Mouse (Mus musculus) stomach, postnatal 0 days (tissue): ENCODE measurements around the gene C530008M17Rik. TPM values are rescaled to one million over a fixed set of nuclear protein-coding genes. Genes with fewer than 3 reads are reported as not detected.

ENCODE experiments used
- ATAC-seq: fragments of 200-750 bp; cut with Nextera tagmentation; 2 replicates; pipeline ENCODE4 v1.8.0; 2017; ENCODE audit not compliant: low FRiP score, low TSS enrichment
- DNase-seq: peaks from one replicate; pipeline ENCODE4 v3.0.0-alpha.2; 2016; ENCODE audit warnings: low spot score
- H3K27ac ChIP-seq: fragments of 300-500 bp; sonication (generic); replicated peaks from 2 replicates; pipeline ENCODE4 v1.5.1; 2014; ENCODE audit warnings: mild to moderate bottlenecking, control low read depth
- H3K27me3 ChIP-seq: fragments of 300-500 bp; sonication (generic); 2 replicates; pipeline ENCODE4 v1.6.1; 2014; ENCODE audit warnings: low read length; ENCODE audit not compliant: control insufficient read depth, insufficient read depth
- H3K36me3 ChIP-seq: fragments of 300-500 bp; sonication (generic); 2 replicates; pipeline ENCODE4 v1.6.1; 2014; ENCODE audit warnings: low read length, mixed read lengths; ENCODE audit not compliant: control insufficient read depth, insufficient read depth
- H3K4me1 ChIP-seq: fragments of 300-500 bp; sonication (generic); replicated peaks from 2 replicates; pipeline ENCODE4 v1.6.1; 2014; ENCODE audit warnings: antibody characterized with exemption; ENCODE audit not compliant: control insufficient read depth, insufficient read depth
- H3K4me2 ChIP-seq: fragments of 300-500 bp; sonication (generic); replicated peaks from 2 replicates; pipeline ENCODE4 v1.6.1; 2014; ENCODE audit warnings: low read depth, mild to moderate bottlenecking, control low read depth, moderate library complexity
- H3K4me3 ChIP-seq: fragments of 300-500 bp; sonication (generic); 2 replicates; pipeline ENCODE4 v1.5.1; 2014; ENCODE audit warnings: low read depth, low read length, control low read depth
- H3K9ac ChIP-seq: fragments of 300-500 bp; sonication (generic); 2 replicates; pipeline ENCODE4 v1.6.1; 2014; ENCODE audit warnings: mild to moderate bottlenecking, low read length, control low read depth, mixed read lengths
- H3K9me3 ChIP-seq: fragments of 300-500 bp; sonication (generic); 2 replicates; pipeline ENCODE4 v1.6.1; 2016; ENCODE audit warnings: low read length; ENCODE audit not compliant: control insufficient read depth
- CTCF ChIP-seq: IDR thresholded peaks from 2 replicates; pipeline ENCODE4 v1.5.1; 2016; ENCODE audit warnings: antibody characterized with exemption, low read depth, mild to moderate bottlenecking, moderate library complexity
- EP300 ChIP-seq: optimal IDR thresholded peaks from 2 replicates; pipeline ENCODE3; 2016; ENCODE audit warnings: antibody characterized with exemption
- WGBS: fragments of 180-500 bp; shearing (Covaris S2); extraction: QIAGEN DNeasy Blood & Tissue Kit; methylation state at CpG from one replicate; pipeline ENCODE4 v1.1.7; 2014; 5-methylcytosine and 5-hydroxymethylcytosine counted together
- polyA plus RNA-seq: library from polyadenylated mRNA; unstranded; fragments of >200 nt; fragmentation: Nextera tagmentation; extraction: Ambion mirVana; gene quantifications from 2 replicates; pipeline ENCODE4 v1.2.1, GENCODE M21; 2015

C530008M17Rik gene
- polyA plus RNA-seq, 1 experiment from 2014 or later: 3.6 TPM

GRCm38 (mm10) chr5:76680959-76681358 is 24.6 kb downstream of the C530008M17Rik start:
- Histone ChIP-seq H3K4me3 (no peak overlapping the region), H3K9ac (no peak overlapping the region), H3K9me3 (no peaks in the 10 kb centered on the region), H3K27ac (no peak overlapping the region), H3K36me3 (no peaks in the 10 kb centered on the region), H3K27me3 (no peaks in the 10 kb centered on the region), H3K4me2 (no peak overlapping the region), H3K4me1 (no peaks in the 10 kb centered on the region)
- no peak for TF ChIP-seq CTCF
- no peak for TF ChIP-seq EP300
- WGBS: 74% methylated on average over 3 of the region's 3 CpGs
- ATAC-seq: no peak
- DNase-seq: no peak

DNA sequence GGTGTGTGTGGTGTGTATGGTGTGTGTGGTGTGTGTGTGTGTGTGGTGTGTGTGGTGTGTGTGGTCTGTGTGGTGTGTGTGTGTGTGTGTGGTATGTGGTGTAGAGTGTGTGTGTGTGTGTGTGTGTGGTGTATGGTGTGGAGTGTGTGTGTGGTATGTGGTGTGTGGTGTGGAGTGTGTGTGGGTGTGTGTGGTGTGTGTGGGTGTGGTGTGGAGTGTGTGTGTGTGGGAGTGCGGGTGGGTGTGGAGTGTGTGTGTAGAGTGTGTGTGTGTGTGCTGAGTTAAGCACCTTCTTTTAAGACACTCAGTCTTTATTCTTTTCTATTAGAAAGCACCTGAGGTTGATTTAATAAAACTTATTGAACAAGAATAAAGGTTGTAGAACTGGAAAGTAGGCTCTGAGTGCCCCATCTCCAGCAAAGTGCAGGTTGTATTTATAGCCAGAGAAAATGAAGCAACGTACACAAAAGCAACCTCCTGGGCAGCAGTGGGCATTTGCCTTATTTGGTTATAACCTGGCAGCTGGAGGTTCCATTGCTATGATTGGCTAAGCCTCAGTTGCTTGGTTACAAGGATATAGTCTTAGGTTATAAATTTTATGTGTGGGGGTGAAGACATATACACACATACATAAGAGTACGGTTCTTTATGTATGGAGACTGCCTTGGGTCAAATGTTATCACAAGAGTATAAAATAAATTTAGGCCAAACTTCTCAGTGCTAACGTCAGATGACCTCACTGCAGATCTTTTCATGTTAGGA is 25.8 kb downstream of the C530008M17Rik start:
- H3K27me3 ChIP-seq: no peaks in the 10 kb centered on the region
- no peaks in the 10 kb centered on the region for H3K9me3 ChIP-seq
- H3K4me2 ChIP-seq: no peak overlapping the region
- no peak for TF ChIP-seq CTCF
- TF ChIP-seq EP300: no peak
- H3K4me3 ChIP-seq: no peak overlapping the region
- 40% methylated on average over 4 of the region's 4 CpGs for WGBS
- no peak for DNase-seq
- no peak overlapping the region for H3K27ac ChIP-seq
- ATAC-seq: no peak
- H3K36me3 ChIP-seq: no peaks in the 10 kb centered on the region
- no peak overlapping the region for H3K9ac ChIP-seq
- no peaks in the 10 kb centered on the region for H3K4me1 ChIP-seq

- no peaks in the 10 kb centered on the region for H3K4me1 ChIP-seq
- ATAC-seq (no peak), DNase-seq (no peak)
- no peaks in the 10 kb centered on the region for H3K9me3 ChIP-seq
- no peaks in the 10 kb centered on the region for H3K36me3 ChIP-seq
- H3K4me2 ChIP-seq: no peak overlapping the region
- no peak overlapping the region for H3K9ac ChIP-seq
- no peak overlapping the region for H3K4me3 ChIP-seq
- WGBS: 36% methylated on average over 5 of the region's 5 CpGs
- no peaks in the 10 kb centered on the region for H3K27me3 ChIP-seq
- TF ChIP-seq CTCF (no peak), EP300 (no peak)
- H3K27ac ChIP-seq: no peak overlapping the region
Measured at GRCm38 (mm10) chr5:76683455-76683854, 27.1 kb downstream of the C530008M17Rik start.

DNA sequence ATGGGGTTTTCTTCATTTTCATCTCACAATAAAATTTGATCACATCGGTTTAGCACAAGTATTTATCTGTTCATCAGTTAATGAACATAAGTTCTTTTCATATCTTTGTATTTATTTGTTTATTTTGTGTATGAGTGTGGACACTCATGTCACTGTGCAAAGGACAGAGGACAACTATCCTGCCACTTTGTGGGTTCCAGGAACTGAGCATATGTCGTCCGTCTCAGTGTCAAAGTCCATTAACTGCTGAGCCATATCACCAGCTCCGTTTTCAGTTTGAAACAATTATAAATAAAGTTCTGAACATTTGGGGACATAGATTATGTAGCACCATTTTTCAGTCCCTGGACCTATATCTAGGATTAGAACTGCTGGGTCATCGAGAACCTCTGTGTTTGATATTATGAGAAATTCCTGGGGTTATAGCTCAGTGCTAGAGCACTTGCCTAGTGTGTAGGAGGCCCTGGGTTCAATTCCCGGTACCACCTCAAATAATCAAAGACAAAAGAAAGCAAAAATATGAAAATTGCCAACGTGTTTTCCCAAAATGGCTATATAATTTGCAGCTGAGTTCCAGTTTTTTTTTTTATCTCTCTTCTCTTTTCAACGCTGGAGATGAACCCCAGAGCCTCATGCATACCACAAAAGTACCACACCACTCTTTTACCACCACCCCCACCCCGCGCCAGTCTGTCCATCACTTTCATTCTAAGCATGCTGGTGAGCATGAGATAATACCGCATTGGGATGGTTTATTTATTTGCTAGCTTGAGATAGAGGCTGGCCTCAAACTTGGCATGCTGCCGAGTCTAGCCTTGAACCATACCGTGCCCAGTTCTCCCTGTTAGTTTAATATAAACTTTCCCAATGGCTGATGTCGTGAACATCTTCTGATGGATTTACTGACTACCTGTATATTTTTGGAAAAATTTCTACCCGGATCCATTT is 28.6 kb downstream of the C530008M17Rik start:
- no peaks in the 10 kb centered on the region for H3K36me3 ChIP-seq
- 75% methylated on average over 15 of the region's 15 CpGs for WGBS
- DNase-seq: no peak

DNA sequence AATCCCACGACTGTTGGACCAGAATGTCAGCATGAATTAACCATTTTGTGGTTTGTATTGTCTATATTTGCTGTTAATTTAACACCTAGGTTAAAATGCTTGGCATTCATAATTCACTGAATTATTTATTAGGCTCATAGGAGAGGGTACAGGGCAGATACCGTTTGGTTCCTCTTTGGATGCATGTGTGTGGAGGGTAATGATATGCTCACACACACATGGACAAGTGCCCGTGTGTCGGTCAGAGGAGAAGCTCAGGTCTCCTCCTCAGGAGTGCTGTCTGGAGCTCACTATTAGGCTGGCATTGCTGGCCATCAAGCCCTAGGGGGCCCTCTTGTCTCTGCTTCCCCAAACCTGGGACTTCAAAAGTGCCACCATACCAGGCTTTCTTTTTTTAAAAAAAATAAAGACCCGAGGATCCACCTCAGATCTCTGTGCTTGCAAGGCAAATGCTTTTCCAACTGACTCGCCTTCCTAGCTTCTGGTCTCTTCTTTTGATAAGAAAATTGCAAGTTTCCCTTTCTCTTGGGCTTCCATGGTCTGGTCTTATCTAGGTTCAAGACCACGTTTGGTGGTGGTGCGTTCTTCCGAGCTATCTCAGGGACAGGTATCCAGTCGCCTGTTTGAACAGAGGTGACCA is 31.8 kb downstream of the C530008M17Rik start:
- Histone ChIP-seq H3K36me3 (no peaks in the 10 kb centered on the region), H3K4me1 (no peaks in the 10 kb centered on the region), H3K27me3 (no peaks in the 10 kb centered on the region), H3K27ac (no peak overlapping the region), H3K9ac (no peak overlapping the region), H3K4me3 (no peak overlapping the region), H3K4me2 (no peak overlapping the region), H3K9me3 (no peaks in the 10 kb centered on the region)
- DNase-seq (no peak), ATAC-seq (no peak)
- TF ChIP-seq CTCF (no peak), EP300 (no peak)
- 92% methylated on average over 10 of the region's 10 CpGs for WGBS

More for the DNA sequence above, 28.6 kb downstream of the C530008M17Rik start:
- Histone ChIP-seq H3K9ac (no peak overlapping the region), H3K27me3 (no peaks in the 10 kb centered on the region), H3K4me2 (no peak overlapping the region), H3K27ac (no peak overlapping the region), H3K9me3 (no peaks in the 10 kb centered on the region), H3K4me1 (no peaks in the 10 kb centered on the region), H3K4me3 (no peak overlapping the region)
- no peak for ATAC-seq
- no peak for TF ChIP-seq EP300
- TF ChIP-seq CTCF: no peak
